Mouse (Mus musculus): ENCODE results near the gene Rbp3.

DNA sequence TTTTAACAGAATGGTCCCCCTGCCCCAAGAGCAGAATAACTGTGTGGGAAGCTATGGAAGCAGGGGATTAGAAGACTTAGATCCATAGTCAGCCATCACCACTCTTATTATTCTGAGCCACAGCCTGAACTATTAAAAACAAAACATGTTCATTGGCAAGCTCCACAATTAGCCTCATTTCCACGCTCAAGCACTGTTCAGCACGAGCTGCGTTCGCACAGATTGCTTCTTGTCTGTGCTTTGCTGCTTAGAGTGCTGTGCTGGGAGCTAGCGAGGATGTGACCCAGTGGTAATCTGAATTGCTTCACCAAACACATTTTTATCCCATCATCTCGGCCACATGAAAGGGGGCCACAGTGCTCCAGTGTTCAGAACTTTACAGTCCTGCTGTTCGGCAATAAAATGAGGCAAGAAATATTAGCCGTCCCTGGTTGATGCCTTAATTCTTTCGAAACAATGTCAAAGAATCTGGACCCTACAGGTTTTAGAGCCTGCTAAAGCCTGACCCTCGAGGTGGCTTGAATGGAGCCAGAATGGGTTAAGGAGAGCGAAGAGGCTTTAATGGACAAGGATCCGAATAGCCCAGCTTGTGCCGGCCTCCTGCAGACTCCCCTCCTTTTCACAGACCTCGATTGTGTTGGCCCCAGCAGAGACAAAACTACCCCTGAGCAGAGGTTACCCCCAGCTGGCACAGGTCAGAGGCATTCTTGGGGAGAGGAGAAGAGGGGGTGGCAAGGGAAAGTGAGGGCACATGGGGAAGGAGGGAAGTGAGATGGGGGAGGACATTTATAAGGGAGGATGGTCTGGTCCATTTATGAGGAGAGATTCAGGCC, 32.9 kb upstream of the Rbp3 start:
- no peak for TF ChIP-seq CTCF (IDR thresholded peaks at IDR 0.05; ENCODE audit: low read depth, low read length)
- no peak for TF ChIP-seq GATA1 (IDR thresholded peaks at IDR 0.05; ENCODE audit: borderline replicate concordance, low read length)
